Mouse (Mus musculus): ENCODE results near the gene Tmem165.
A peak's percentile ranks its signal among the peaks of the same experiment; 100 is the strongest.

The Tmem165 gene

DNA sequence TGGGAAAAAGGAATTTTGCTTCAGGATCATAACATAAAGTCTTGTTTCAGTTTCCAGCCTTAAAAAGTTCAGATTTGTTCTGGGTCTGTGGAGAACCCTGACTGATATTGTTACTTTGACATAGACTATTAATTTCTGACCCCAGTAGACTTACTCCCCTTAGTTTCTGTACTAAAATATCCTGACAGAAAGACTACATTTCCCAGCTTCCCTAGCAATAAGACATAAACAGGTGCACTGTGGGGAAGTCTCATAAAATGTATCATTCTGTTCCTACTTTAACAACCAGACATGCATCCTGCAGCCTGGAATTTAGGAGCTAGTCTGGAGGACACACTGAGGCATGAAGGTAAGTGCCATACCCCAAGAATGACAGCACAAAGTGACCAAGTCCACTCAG, 12.6 kb upstream of the Tmem165 start:
- DNase-seq (ENCODE audit: inconsistent ontology term), result no peak

DNA sequence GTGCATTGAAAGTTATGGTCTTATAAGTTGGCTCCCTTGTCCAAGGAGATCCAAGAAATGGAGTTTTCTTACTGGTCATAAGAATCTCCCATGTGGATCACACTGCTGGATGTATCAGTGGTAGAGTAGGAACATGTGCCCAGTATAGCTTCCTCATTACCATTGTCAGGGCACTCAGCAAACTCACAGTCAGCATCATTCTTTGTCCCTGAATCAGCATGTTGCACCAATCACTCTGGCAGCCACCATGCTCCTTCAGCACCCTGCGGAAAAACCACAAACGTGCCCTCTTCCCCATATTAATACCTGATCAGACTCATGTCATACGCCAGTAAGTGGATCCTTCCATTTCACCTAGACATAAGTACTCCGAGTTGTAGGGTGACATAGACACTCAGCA, 8.6 kb upstream of the Tmem165 start:
- no peak for DNase-seq (ENCODE audit: inconsistent ontology term)

DNA sequence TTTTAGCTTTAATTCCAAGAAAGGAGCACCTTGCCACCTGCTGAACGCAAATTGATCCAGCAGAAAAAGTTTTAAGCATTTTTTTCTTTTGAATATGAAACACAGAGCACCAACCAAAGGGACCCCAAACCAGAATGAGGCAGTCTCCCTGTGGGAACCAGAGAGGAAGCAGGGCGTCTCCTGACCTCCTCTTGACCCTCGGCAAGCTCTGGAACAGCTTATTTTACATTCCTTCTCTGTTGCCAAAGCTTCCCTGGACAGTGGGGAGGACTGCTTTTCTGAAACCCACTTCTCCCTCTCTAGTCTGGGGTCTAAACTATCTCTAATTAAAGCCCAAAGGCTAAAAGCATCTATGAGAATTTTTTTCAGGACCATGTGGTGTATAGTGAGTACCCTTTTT, 7.3 kb upstream of the Tmem165 start:
- DNase-seq (ENCODE audit: inconsistent ontology term), result no peak

DNA sequence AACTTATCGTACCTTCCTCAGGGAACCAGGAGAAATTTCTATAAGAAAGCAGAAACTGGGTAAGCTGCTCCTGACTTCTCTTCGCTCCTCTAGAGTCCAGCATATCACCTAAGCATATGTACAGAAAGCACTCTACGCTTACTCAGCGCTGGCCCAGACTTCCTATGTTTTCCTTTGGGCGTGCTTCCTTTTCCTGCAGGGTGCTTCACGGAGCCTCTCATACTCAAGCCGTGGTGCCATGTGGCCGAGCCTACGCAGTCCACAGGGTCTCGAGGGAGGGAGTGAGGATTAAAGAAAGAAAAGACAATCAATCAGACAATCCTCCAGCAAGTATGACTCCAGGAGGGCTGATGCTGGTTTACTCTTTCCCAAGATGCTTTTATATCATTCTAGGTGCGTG, 6.8 kb upstream of the Tmem165 start:
- no peak for DNase-seq (ENCODE audit: inconsistent ontology term)

DNA sequence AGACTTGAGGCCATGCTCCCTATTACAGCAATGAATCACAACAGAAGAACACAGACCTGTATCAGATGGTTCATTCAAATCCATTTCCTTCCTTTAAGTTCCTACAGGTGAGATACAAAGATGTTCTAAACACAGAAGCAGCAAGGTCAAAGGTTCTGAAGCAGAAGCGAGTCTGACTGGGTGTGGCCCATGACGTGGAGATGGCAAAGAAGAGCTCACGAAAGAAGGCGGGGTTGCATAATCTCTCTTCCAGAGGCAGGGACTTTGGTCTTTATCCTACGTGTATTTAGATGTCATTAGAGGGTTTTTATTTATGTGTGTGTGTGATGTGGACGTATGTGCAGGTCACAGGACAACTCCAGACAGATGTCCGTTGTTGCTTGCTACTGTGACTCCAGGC, 6.0 kb upstream of the Tmem165 start:
- no peak for DNase-seq (ENCODE audit: inconsistent ontology term)

DNA sequence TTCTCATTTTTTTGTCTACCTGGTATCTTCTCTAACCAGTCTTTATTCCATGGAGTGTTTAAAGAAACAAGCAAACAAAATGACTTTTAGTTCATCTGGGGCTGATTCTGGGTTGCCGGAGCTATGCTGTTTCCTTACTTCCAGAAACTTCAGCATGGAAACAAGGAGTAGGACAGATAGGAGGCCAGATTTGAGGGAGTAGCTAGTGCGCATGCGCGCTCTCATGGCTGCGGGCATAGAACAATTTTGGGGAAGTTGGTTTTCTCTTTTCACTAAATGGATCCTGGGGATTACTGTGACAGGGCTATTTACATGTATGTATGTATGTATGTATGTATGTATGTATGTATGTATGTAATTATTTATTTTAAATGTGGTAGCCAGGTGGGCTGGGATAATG, 4.5 kb upstream of the Tmem165 start:
- DNase-seq (ENCODE audit: inconsistent ontology term), result no peak

DNA sequence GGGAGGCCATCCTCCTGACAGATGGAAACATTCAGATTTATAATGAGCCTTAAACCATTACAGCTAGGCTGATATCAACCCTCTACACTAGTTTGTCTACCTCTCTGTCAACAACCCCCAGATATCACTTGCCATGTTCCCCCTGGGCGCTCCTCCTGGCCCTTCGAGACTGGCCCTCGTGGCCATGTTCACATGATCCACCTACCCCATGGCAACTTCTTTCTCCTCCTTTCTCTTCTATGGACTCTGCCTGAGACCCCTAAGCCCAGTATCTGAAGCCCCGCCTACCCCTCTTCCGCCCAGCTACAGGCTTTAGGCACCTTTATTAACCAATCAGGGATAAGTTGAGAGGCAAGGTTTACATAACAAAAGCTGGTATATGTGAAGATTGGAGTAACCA, 3.9 kb upstream of the Tmem165 start:
- DNase-seq (ENCODE audit: inconsistent ontology term), result no peak

DNA sequence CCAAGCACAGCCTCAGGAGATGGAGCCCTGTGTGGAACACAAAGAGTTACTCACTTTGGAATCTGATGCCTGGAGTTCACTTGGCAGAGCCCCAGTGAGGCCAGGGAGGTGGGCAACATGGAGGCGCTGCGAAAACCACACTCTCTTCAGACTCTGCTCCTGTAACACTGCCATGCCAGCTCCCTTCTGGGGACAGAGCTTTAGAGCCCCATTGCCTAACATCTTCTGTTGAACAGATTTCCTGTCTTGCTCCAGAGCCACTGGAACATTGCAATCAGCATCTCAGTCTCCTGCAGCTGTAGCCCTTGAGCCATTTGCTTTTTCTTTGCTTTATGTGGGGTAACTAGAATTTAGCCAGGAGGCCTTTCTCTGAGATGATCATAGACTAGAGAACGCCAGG, 1.4 kb upstream of the Tmem165 start:
- peak; percentile 60 for DNase-seq (ENCODE audit: inconsistent ontology term)

DNA sequence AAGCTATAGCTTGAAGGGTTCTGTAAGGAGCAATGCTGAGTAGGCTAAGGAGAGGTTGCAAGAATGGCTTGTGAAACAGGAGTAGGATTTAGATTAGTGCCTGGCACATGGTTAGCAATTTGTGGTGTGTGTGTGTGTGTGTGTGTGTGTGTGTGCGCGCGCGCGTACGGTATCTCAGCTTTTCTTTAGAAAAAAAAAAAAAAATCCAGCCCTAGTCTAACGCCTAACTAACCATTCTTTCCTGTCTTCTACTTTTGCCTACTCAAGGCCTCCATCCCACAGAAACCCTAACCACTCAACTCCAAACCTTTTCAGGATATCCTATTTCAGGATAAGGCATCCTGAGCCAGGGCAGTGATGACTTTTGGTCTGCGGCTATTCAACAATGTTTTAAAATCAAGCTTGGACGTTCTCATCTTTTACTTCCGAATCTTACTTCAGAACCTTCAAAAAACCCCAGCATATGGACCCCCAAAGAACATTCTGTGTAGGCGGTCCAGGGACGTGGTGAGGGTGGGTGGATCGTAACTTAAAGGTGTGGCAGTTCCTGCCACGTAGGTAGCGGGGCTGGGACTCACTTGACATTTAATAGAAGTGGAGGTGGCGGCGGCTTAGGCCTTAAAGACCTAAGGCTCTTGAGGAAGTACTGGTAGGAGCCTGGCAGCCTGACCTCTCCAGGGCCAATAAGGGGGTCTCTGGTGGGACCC, 484 bp upstream of the Tmem165 start:
- DNase-seq (ENCODE audit: inconsistent ontology term), result no peak

DNA sequence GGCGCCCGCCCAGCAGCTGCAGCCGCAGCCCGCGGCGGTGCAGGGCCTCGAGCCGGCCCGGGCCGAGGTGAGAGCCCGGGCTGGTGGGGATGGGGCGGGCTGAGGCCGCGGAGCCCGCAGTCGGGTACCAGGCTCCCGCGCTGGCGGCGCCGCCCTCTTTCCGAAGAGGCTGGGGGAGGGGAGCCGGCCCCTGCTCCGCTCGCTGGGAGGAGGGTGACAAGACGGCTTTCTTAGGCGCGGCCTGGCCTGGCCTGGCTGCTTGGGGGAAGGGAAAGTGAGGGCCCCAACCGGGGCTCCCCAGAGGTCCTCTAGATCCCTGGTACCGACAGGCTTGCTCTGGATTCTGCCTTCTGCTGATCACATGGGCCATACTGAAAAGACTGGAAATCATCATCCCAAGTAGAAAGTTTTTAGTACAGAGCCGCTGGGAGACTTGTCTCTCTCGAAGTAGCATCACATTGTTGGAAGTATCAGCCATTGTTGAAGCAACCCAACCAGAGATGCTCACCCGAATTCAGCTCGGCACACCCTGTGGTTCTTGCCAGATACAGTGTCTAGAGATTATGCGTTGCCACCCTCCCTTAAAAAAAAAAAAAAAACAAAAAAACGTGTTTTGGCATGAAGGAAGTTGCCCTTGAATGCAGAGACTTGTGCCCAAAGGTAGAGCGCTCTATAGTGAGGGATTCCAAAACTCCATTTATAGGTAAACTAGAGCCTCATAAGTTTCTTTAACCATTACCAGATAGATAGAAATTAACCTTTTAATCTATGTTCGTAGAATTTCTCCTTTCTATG, 803 bp downstream of the Tmem165 start:
- DNase-seq (ENCODE audit: inconsistent ontology term), result peak; percentile 85

DNA sequence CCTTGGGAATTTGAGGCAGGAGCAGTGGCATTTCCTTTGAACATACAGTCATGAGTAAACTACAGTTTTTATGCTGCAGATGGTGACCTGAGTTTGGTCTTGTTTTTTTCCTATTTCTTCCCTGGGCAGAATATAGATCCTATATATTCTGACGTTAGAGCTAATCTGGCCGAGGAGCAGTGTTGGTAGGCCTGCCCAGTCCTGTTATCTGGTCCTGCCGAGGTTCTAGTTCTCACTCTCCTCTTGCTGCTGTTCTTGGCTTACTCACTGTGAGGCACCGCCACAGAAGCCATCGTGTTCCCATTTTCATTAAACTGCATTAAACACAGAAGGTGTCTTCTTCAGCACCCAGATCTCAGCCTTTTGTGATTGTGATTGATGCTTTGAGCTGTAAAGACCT, 4.2 kb downstream of the Tmem165 start:
- DNase-seq (ENCODE audit: inconsistent ontology term), result no peak

DNA sequence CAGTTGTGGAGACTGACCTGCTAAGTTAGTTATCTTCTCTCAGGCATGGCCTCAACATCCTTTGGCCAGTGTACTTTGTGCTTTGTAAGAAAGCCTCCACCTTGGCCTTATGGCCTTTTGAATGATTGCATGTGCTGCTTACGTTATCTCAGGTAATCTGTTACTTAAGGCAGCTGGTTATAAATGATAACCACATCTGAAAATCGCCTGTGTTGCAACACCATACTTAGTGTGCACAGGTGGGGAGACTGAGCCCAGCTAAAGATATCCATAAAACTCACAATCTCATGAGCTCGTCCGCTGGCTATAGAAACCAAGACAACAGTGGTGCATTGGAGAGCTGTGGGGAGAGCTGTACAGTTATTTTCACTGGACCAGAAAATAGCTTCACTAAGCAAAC, 6.9 kb downstream of the Tmem165 start:
- no peak for DNase-seq (ENCODE audit: inconsistent ontology term)

DNA sequence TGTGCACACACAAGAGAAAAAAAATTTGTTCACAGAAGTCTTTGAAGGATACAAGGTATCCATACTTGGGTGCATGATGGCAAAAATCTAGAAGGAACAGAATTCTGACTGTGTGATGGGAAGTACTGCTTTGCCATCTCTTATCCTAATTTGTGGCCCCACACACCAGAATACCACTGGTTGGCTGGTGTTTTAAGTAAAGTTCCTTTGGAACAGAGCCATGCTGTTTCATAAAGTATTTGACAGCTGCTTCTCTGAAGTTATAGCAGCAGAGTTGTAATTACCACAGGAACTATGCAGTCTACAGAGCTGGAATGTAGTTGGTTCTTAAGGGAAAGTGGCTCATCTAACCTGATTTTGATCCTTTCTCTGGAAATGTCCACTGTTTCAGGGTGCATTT, 9.4 kb downstream of the Tmem165 start:
- DNase-seq (ENCODE audit: inconsistent ontology term), result no peak

DNA sequence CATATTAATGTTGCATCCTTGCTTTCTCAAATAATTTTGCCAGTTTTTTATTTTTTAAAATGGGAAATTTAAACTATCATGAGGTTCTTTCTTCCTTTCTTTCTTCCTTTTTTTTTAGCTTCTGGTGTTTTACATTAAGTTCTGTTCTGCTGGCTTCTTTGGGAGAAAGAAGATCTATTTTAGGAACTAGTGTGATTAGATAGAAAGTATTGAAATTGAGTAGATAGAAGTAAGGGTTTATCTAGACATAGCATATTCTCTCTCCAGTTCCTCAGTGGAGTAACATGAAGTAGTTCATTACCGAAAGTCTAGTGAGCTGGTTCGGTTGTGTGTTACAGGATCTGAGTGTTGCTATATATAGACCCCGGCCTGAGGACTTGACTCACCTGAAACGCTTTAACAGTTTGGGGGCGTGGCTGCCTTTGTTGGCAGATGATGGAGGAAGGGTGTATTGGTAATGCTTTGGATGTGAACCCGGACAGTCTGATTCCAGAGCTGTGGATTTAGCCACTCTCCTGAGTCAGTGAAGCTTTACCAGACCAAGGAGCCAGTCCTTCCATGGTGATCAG, 10.8 kb downstream of the Tmem165 start:
- no peak for DNase-seq (ENCODE audit: inconsistent ontology term)

DNA sequence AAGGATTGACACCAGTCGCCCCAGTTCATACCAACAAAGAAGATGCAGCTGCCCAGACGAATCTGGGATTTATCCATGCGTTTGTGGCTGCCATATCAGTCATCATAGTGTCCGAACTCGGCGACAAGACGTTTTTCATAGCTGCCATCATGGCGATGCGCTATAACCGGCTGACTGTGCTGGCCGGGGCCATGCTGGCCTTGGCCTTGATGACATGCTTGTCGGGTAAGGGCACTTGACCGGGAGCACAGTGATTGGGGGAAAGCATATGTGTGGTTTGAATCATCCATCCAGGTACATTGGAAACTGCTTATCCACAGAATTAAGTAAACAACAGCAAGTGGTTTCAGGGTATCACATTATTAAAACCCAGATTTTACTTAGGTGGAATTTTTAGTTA, 15.7 kb downstream of the Tmem165 start:
- no peak for DNase-seq (ENCODE audit: inconsistent ontology term)

DNA sequence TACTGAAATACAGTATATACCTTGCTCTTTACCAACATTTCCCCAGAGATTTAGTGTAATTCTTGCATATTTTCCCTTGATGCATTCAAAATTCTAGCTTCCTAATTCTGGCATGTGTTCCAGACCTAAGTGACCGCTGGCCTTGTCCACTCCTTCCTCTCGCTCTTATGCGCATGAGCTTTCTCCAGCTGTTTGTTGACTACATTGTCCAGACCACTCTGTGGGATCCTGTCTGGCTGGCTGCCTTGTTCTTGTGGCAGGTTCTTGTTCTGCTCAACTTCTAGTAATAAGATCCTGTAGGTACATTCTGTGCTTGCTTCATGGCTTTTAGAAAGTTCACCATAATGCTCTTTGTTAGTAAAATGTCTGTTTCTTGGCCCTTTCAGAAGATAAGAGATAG, 19.5 kb downstream of the Tmem165 start:
- DNase-seq (ENCODE audit: inconsistent ontology term), result no peak

DNA sequence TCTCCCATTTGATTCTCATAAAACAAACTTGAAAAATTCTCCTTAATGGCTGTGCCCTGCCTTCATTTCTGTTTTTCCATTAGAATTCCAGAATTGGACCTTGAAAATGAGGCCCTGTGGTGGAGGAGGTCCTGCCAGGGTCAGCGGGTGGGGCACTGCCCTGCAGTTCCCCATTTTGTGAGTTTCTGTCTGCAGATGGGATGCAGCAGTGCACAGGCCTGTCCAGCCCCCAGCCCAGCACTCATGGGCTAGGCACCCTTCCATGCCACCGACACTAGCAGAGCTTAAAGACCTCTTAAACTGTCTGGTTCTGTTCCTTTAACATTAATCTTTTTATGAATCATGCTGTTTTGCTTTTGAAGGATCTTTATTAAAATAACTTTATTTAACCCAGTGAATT, 22.2 kb downstream of the Tmem165 start:
- no peak for DNase-seq (ENCODE audit: inconsistent ontology term)

DNA sequence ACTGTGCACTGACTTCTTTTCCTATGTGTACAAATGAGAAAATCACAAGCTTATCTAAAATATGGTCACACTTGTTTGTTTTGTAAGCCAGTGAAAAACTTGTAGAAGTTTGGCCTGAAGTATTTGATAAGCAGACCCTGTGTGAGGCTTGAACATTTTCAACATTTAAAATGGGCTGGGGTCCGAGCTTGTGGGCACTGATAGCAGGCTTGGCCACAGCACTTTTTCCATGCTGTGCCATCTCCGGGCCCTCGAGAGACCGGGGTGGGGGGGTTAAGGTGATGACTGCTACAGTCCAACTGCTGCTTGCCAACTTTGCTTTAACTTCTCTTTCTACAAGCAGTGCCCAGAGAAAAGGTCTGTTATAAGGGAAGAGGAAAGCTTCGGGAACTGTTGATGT, 24.4 kb downstream of the Tmem165 start:
- no peak for DNase-seq (ENCODE audit: inconsistent ontology term)

DNA sequence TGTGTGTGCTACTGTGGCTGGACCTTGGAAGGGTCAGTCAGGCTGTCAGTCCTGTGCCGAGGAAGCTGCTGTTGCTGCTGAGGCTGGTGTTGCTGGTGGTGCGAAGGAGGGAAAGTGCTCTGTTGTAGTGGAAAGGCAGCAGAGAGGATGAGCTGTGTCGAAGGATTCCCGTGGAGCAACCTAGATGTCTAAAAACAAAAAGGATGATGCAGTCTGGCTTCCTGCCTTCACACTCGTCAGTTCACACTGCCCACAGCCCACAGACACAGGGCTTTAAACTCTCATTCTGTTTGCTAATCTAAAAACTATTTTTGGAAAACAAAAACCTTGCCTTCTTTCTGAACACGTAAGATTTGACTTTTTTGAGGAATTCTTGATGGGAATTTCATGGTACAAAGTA, 33.0 kb downstream of the Tmem165 start:
- peak; percentile 12 for DNase-seq (ENCODE audit: inconsistent ontology term)

DNA sequence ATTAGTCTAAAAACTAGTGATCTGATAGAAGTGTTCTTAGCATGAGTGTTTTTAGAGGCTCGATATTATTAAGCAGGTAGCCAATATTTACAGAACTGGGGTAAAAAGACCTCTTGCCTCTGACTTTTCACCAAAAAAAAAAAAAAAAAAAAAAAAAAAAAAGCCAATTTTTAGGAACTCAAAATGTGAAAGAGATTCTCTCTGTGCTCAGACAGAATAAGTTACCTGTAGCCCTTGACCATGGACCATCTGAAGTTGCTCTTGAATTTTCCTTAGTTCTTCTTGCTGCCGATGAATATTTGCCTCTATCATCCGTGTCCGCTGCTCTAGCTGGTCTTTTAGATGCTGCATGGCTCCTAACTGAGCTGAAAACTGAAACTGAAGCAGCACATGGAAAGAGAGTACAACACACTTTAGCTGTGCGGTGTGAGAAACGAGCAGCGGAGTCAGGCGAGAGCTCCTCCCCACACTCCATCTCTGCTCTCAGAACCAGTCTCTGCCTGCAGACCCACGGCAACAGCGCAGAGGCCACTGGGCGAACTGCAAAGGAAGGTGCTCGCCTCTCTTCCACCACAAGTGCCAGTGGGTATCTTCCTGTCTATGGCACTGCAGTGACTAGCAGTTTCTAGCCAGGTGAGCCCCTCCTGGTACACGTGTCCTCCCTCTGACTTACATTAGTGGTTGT, 47.6 kb downstream of the Tmem165 start:
- DNase-seq (ENCODE audit: inconsistent ontology term), result no peak

DNA sequence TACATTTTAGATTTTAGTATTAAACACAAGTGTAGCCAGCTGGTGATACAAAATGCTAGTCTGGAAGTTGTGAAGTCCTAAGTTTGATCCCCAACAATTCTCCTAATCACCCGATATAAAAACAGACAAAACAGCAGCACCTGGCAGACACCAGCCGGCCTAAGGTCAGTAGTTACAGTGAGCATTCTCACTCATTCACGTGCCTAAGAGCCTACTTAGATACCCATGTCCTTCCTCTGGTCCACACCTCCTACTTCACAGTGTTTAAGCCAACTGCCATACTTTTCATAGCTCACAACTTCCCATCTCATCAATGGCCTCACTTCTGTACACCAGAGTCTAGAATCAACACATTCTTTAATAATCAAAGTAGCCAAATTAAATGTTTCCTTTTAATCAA, 59.6 kb downstream of the Tmem165 start:
- no peak for DNase-seq (ENCODE audit: inconsistent ontology term)

DNA sequence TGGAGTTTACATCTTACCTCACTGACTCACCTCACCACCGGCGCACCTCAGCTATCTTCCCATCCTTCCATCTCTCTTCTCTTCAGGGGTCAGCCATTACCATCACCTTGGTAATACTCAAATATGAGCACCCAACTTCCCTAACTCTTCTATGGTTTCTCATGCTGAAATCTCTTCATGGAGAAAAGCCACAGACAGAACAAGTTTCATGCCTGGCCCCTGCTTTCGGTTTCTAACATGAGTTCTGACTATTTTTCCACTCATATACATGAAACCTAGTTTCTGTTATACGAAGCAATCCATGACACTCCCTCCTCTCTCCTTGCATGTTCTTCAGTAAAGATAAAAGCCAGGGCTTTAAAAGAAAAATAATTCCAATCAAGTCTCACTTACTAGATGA, 60.2 kb downstream of the Tmem165 start:
- no peak for DNase-seq (ENCODE audit: inconsistent ontology term)

DNA sequence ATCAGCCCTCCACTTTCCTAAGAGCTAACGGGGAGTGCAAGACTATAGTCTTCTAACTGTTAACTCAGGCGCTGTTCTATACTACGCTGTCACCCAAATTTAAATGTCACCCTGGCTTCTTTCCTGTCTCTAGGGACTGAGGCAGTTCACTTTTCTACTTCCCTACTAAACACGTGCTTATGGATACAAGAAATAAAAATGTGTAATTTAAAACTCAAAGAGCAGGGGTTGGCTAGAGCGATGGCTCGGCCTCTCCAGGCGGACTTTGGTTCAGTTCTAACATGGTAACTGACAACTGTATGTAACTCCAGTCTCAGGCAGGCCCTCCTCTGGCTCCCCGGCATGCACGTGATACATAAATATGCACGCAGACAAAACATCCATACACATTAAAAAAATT, 60.8 kb downstream of the Tmem165 start:
- no peak for DNase-seq (ENCODE audit: inconsistent ontology term)

Data from Muller cell, postnatal 12 days (primary cell).